Mouse (Mus musculus): Measurements from ENCODE around the gene Anapc16. TPM values are rescaled to one million over a fixed set of nuclear protein-coding genes. Genes with fewer than 3 reads are reported as not detected.

The Anapc16 gene
- total RNA-seq, 1 experiment, result 54.5 TPM

GRCm38 (mm10) chr10:59964504-59965361 is 38.2 kb downstream of the Anapc16 start:
- TF ChIP-seq ZNF384 (IDR thresholded peaks at IDR 0.05; ENCODE audit: low read depth, low read length), result no peak
- peak; percentile 97 for TF ChIP-seq MAFK (IDR thresholded peaks at IDR 0.05; ENCODE audit: insufficient read depth, low read depth, low read length)
- H3K36me3 ChIP-seq (ENCODE audit: control insufficient read depth, insufficient read depth, low read length, poor library complexity, severe bottlenecking), result no peaks in the 10 kb centered on the region
- DNase-seq (ENCODE audit: low read depth, low spot score), result no peak
- peak overlapping the region; percentile 13 to 21; a peak in 3 of 4 replicates for H3K4me3 ChIP-seq (ENCODE audit: insufficient read depth in 1 of 2, low read depth in 1 of 2, low read length in 2 of 2, poor library complexity in 1 of 2, severe bottlenecking in 1 of 2)
- H3K4me1 ChIP-seq (ENCODE audit: control insufficient read depth in 2 of 2, insufficient read depth in 2 of 2, low read length in 2 of 2, poor library complexity in 1 of 2), result peaks cover 4 to 19% of the 10 kb centered on the region in 2 experiments; a peak in 3 of 4 replicates
- in situ Hi-C loops (cut with MboI; ENCODE audit: low sequenced_read_pairs in 2 of 2, unreplicated experiment in 2 of 2), result no loop called here
- peak overlapping the region; percentile 23; the same call in 1 of the 2 replicates for H3K27ac ChIP-seq (ENCODE audit: insufficient read depth, low read depth, low read length, poor library complexity, severe bottlenecking)
- H3K9me3 ChIP-seq (ENCODE audit: control insufficient read depth, insufficient read depth, low read depth, low read length), result no peaks in the 10 kb centered on the region
- peak overlapping the region; percentile 6 for H3K9ac ChIP-seq (ENCODE audit: insufficient read depth, low read depth, low read length, poor library complexity, severe bottlenecking)

- Histone ChIP-seq H3K27ac (ENCODE audit: insufficient read depth, low read depth, low read length, poor library complexity, severe bottlenecking) (peak overlapping the region; percentile 3; the same call in 1 of the 2 replicates), H3K9ac (ENCODE audit: insufficient read depth, low read depth, low read length, poor library complexity, severe bottlenecking) (no peak overlapping the region), H3K4me3 (ENCODE audit: insufficient read depth in 1 of 2, low read depth in 1 of 2, low read length in 2 of 2, poor library complexity in 1 of 2, severe bottlenecking in 1 of 2) (no peak overlapping the region), H3K4me1 (ENCODE audit: control insufficient read depth in 2 of 2, insufficient read depth in 2 of 2, low read length in 2 of 2, poor library complexity in 1 of 2) (peaks cover 4 to 26% of the 10 kb centered on the region in 2 experiments), H3K9me3 (ENCODE audit: control insufficient read depth, insufficient read depth, low read depth, low read length) (no peaks in the 10 kb centered on the region), H3K36me3 (ENCODE audit: control insufficient read depth, insufficient read depth, low read length, poor library complexity, severe bottlenecking) (no peaks in the 10 kb centered on the region)
- TF ChIP-seq HCFC1 (IDR thresholded peaks at IDR 0.05; ENCODE audit: borderline replicate concordance, insufficient read depth, low read length) (no peak), CHD2 (IDR thresholded peaks at IDR 0.05; ENCODE audit: low read depth, low read length) (no peak), MAFK (IDR thresholded peaks at IDR 0.05; ENCODE audit: insufficient read depth, low read depth, low read length) (no peak), ZC3H11A (IDR thresholded peaks at IDR 0.05; ENCODE audit: borderline replicate concordance, low read depth, low read length) (no peak), ZNF384 (IDR thresholded peaks at IDR 0.05; ENCODE audit: low read depth, low read length) (no peak)
- no peak for DNase-seq (ENCODE audit: low read depth, low spot score)
- in situ Hi-C loops (cut with MboI; ENCODE audit: low sequenced_read_pairs in 2 of 2, unreplicated experiment in 2 of 2), result no loop called here
Measured at GRCm38 (mm10) chr10:59963609-59964008, 39.3 kb downstream of the Anapc16 start.

GRCm38 (mm10) chr10:59959517-59959916 is 43.4 kb downstream of the Anapc16 start:
- no peak overlapping the region for H3K27ac ChIP-seq (ENCODE audit: insufficient read depth, low read depth, low read length, poor library complexity, severe bottlenecking)
- no peak overlapping the region for H3K9ac ChIP-seq (ENCODE audit: insufficient read depth, low read depth, low read length, poor library complexity, severe bottlenecking)
- H3K9me3 ChIP-seq (ENCODE audit: control insufficient read depth, insufficient read depth, low read depth, low read length), result no peaks in the 10 kb centered on the region
- no peak for DNase-seq (ENCODE audit: low read depth, low spot score)
- no peak for TF ChIP-seq ZNF384 (IDR thresholded peaks at IDR 0.05; ENCODE audit: low read depth, low read length)
- TF ChIP-seq HCFC1 (IDR thresholded peaks at IDR 0.05; ENCODE audit: borderline replicate concordance, insufficient read depth, low read length), result no peak
- TF ChIP-seq CHD2 (IDR thresholded peaks at IDR 0.05; ENCODE audit: low read depth, low read length), result no peak
- no peak for TF ChIP-seq MAFK (IDR thresholded peaks at IDR 0.05; ENCODE audit: insufficient read depth, low read depth, low read length)
- no peak for TF ChIP-seq ZC3H11A (IDR thresholded peaks at IDR 0.05; ENCODE audit: borderline replicate concordance, low read depth, low read length)
- H3K36me3 ChIP-seq (ENCODE audit: control insufficient read depth, insufficient read depth, low read length, poor library complexity, severe bottlenecking), result no peaks in the 10 kb centered on the region
- in situ Hi-C loops (cut with MboI; ENCODE audit: low sequenced_read_pairs in 2 of 2, unreplicated experiment in 2 of 2), result no loop called here
- peaks cover 4 to 21% of the 10 kb centered on the region in 2 experiments; a peak in 3 of 4 replicates for H3K4me1 ChIP-seq (ENCODE audit: control insufficient read depth in 2 of 2, insufficient read depth in 2 of 2, low read length in 2 of 2, poor library complexity in 1 of 2)
- H3K4me3 ChIP-seq (ENCODE audit: insufficient read depth in 1 of 2, low read depth in 1 of 2, low read length in 2 of 2, poor library complexity in 1 of 2, severe bottlenecking in 1 of 2), result no peak overlapping the region

DNA sequence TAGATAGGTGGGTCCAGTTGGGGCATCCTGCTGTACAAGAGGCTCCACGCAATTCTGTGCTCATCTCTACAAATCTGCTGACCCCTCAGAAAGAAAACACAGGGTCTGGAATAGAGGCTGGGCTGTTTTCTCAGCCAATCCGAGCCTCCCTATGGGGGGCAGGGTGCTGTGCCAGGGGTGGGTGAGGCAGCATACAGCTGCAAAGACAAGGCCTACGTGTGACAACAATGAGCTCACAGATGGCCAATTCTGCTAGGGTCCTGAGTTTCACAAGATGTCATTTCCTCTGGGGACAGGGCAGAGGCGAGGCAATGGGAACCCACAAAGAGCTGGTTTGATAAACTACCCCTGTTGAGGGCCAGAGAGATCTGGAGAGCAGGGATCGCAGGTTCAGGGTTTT is 44.5 kb downstream of the Anapc16 start:
- H3K27ac ChIP-seq (ENCODE audit: insufficient read depth, low read depth, low read length, poor library complexity, severe bottlenecking), result no peak overlapping the region
- TF ChIP-seq HCFC1 (IDR thresholded peaks at IDR 0.05; ENCODE audit: borderline replicate concordance, insufficient read depth, low read length), result no peak
- no peak for TF ChIP-seq CHD2 (IDR thresholded peaks at IDR 0.05; ENCODE audit: low read depth, low read length)
- TF ChIP-seq MAFK (IDR thresholded peaks at IDR 0.05; ENCODE audit: insufficient read depth, low read depth, low read length), result 0 out of 2 replicates have a peak, but pooled peaks have one; percentile 25
- no peak for TF ChIP-seq ZC3H11A (IDR thresholded peaks at IDR 0.05; ENCODE audit: borderline replicate concordance, low read depth, low read length)
- in situ Hi-C loops (cut with MboI; ENCODE audit: low sequenced_read_pairs in 2 of 2, unreplicated experiment in 2 of 2), result no loop called here
- no peaks in the 10 kb centered on the region for H3K36me3 ChIP-seq (ENCODE audit: control insufficient read depth, insufficient read depth, low read length, poor library complexity, severe bottlenecking)
- H3K4me1 ChIP-seq (ENCODE audit: control insufficient read depth in 2 of 2, insufficient read depth in 2 of 2, low read length in 2 of 2, poor library complexity in 1 of 2), result peaks cover 4 to 23% of the 10 kb centered on the region in 2 experiments; a peak in 3 of 4 replicates
- H3K9me3 ChIP-seq (ENCODE audit: control insufficient read depth, insufficient read depth, low read depth, low read length), result no peaks in the 10 kb centered on the region
- no peak overlapping the region for H3K4me3 ChIP-seq (ENCODE audit: insufficient read depth in 1 of 2, low read depth in 1 of 2, low read length in 2 of 2, poor library complexity in 1 of 2, severe bottlenecking in 1 of 2)
- DNase-seq (ENCODE audit: low read depth, low spot score), result no peak
- no peak overlapping the region for H3K9ac ChIP-seq (ENCODE audit: insufficient read depth, low read depth, low read length, poor library complexity, severe bottlenecking)

Data from ES-E14 (cell line).